Mouse (Mus musculus) heart, embryonic 10.5 days (tissue): ENCODE results near the gene Ccser1. TPM values are rescaled to one million over a fixed set of nuclear protein-coding genes. Genes with fewer than 3 reads are reported as not detected.

Source experiments
- DNase-seq: peaks from one replicate; pipeline ENCODE4 v3.0.0-alpha.2; 2017; ENCODE audit warnings: low spot score
- H3K27ac ChIP-seq: fragments of 300-500 bp; sonication (generic); 2 replicates; pipeline ENCODE4 v1.5.1; 2016; ENCODE audit warnings: mild to moderate bottlenecking
- H3K27me3 ChIP-seq: fragments of 300-500 bp; sonication (generic); 2 replicates; pipeline ENCODE4 v1.6.1; 2016; ENCODE audit warnings: mild to moderate bottlenecking; ENCODE audit not compliant: poor library complexity, insufficient read depth, severe bottlenecking
- H3K36me3 ChIP-seq: fragments of 300-500 bp; sonication (generic); 2 replicates; pipeline ENCODE4 v1.6.1; 2016; ENCODE audit warnings: mild to moderate bottlenecking, moderate library complexity
- H3K4me1 ChIP-seq: fragments of 300-500 bp; sonication (generic); 2 replicates; pipeline ENCODE4 v1.6.1; 2016; ENCODE audit warnings: mild to moderate bottlenecking
- H3K4me3 ChIP-seq: fragments of 300-500 bp; sonication (generic); 2 replicates; pipeline ENCODE4 v1.5.1; 2016; ENCODE audit warnings: mild to moderate bottlenecking, moderate library complexity
- H3K9me3 ChIP-seq: fragments of 300-500 bp; sonication (generic); 2 replicates; pipeline ENCODE4 v1.6.1; 2016; ENCODE audit warnings: mild to moderate bottlenecking, moderate library complexity
- WGBS: fragments of 180-500 bp; shearing (Covaris S2); methylation state at CpG from one replicate; pipeline ENCODE4 v1.1.7; 2016; 5-methylcytosine and 5-hydroxymethylcytosine counted together
- polyA plus RNA-seq: library from polyadenylated mRNA; unstranded; fragments of >200 nt; fragmentation: Nextera tagmentation; extraction: Ambion mirVana; gene quantifications from 2 replicates; pipeline ENCODE4 v1.2.1, GENCODE M21; 2016

Gene Ccser1
- polyA plus RNA-seq, 1 experiment from 2014 or later = 2.3 TPM

GRCm38 (mm10) chr6:61191597-61192386 lies 11.7 kb downstream of the Ccser1 start:
- Histone ChIP-seq H3K4me3 (no peak overlapping the region), H3K4me1 (no peaks in the 10 kb centered on the region), H3K9me3 (no peaks in the 10 kb centered on the region), H3K27me3 (no peaks in the 10 kb centered on the region), H3K36me3 (no peaks in the 10 kb centered on the region), H3K27ac (no peak overlapping the region)
- WGBS = 64% methylated on average over 13 of the region's 13 CpGs
- no peak for DNase-seq

GRCm38 (mm10) chr6:61203344-61203743 lies 23.2 kb downstream of the Ccser1 start:
- H3K9me3 ChIP-seq = no peaks in the 10 kb centered on the region
- 63% methylated on average over 1 of the region's 1 CpGs for WGBS
- H3K4me3 ChIP-seq = no peak overlapping the region
- no peak overlapping the region for H3K27ac ChIP-seq
- DNase-seq = no peak
- no peaks in the 10 kb centered on the region for H3K4me1 ChIP-seq
- no peaks in the 10 kb centered on the region for H3K36me3 ChIP-seq
- no peaks in the 10 kb centered on the region for H3K27me3 ChIP-seq

- H3K27ac ChIP-seq = no peak overlapping the region
- 48% methylated on average over 1 of the region's 1 CpGs for WGBS
- H3K27me3 ChIP-seq = no peaks in the 10 kb centered on the region
- DNase-seq = no peak
- no peaks in the 10 kb centered on the region for H3K36me3 ChIP-seq
- H3K4me3 ChIP-seq = no peak overlapping the region
- H3K9me3 ChIP-seq = no peaks in the 10 kb centered on the region
- H3K4me1 ChIP-seq = no peaks in the 10 kb centered on the region
Measured at GRCm38 (mm10) chr6:61206042-61206441, 25.9 kb downstream of the Ccser1 start.

- no peak overlapping the region for H3K27ac ChIP-seq
- WGBS = 73% methylated on average over 2 of the region's 2 CpGs
Measured at GRCm38 (mm10) chr6:61206619-61207018, 26.5 kb downstream of the Ccser1 start.

GRCm38 (mm10) chr6:61210061-61210737 lies 30.1 kb downstream of the Ccser1 start:
- no peak for DNase-seq
- no peak overlapping the region for H3K4me3 ChIP-seq
- H3K27me3 ChIP-seq = no peaks in the 10 kb centered on the region
- H3K4me1 ChIP-seq = no peaks in the 10 kb centered on the region
- H3K27ac ChIP-seq = no peak overlapping the region
- H3K36me3 ChIP-seq = no peaks in the 10 kb centered on the region
- WGBS = 78% methylated on average over 4 of the region's 4 CpGs
- H3K9me3 ChIP-seq = no peaks in the 10 kb centered on the region

More at GRCm38 (mm10) chr6:61206619-61207018, 26.5 kb downstream of the Ccser1 start:
- no peaks in the 10 kb centered on the region for H3K4me1 ChIP-seq
- H3K4me3 ChIP-seq = no peak overlapping the region
- H3K27me3 ChIP-seq = no peaks in the 10 kb centered on the region
- no peak for DNase-seq
- no peaks in the 10 kb centered on the region for H3K9me3 ChIP-seq
- H3K36me3 ChIP-seq = no peaks in the 10 kb centered on the region

- 65% methylated on average over 8 of the region's 8 CpGs for WGBS
- no peak for DNase-seq
- H3K4me3 ChIP-seq = no peak overlapping the region
- no peaks in the 10 kb centered on the region for H3K9me3 ChIP-seq
- no peak overlapping the region for H3K27ac ChIP-seq
- H3K27me3 ChIP-seq = no peaks in the 10 kb centered on the region
- no peaks in the 10 kb centered on the region for H3K4me1 ChIP-seq
- no peaks in the 10 kb centered on the region for H3K36me3 ChIP-seq
Measured at GRCm38 (mm10) chr6:61215705-61216104, 35.6 kb downstream of the Ccser1 start.

GRCm38 (mm10) chr6:61216514-61216913 lies 36.4 kb downstream of the Ccser1 start:
- DNase-seq = no peak
- Histone ChIP-seq H3K27me3 (no peaks in the 10 kb centered on the region), H3K4me3 (no peak overlapping the region), H3K27ac (no peak overlapping the region), H3K9me3 (no peaks in the 10 kb centered on the region), H3K4me1 (no peaks in the 10 kb centered on the region), H3K36me3 (no peaks in the 10 kb centered on the region)
- 75% methylated on average over 1 of the region's 1 CpGs for WGBS

- no peak overlapping the region for H3K27ac ChIP-seq
- H3K4me1 ChIP-seq = no peaks in the 10 kb centered on the region
- H3K4me3 ChIP-seq = no peak overlapping the region
- no peaks in the 10 kb centered on the region for H3K9me3 ChIP-seq
- no peak for DNase-seq
- WGBS = 65% methylated on average over 2 of the region's 2 CpGs
- H3K36me3 ChIP-seq = no peaks in the 10 kb centered on the region
- H3K27me3 ChIP-seq = no peaks in the 10 kb centered on the region
Measured at GRCm38 (mm10) chr6:61217717-61218116, 37.6 kb downstream of the Ccser1 start.

GRCm38 (mm10) chr6:61223563-61223962 lies 43.4 kb downstream of the Ccser1 start:
- 81% methylated on average over 2 of the region's 2 CpGs for WGBS
- Histone ChIP-seq H3K27ac (no peak overlapping the region), H3K4me1 (no peaks in the 10 kb centered on the region), H3K27me3 (no peaks in the 10 kb centered on the region), H3K4me3 (no peak overlapping the region), H3K36me3 (no peaks in the 10 kb centered on the region), H3K9me3 (no peaks in the 10 kb centered on the region)
- DNase-seq = no peak

GRCm38 (mm10) chr6:61225302-61225701 lies 45.2 kb downstream of the Ccser1 start:
- Histone ChIP-seq H3K27me3 (no peaks in the 10 kb centered on the region), H3K4me3 (no peak overlapping the region), H3K9me3 (no peaks in the 10 kb centered on the region), H3K4me1 (no peaks in the 10 kb centered on the region), H3K27ac (no peak overlapping the region), H3K36me3 (no peaks in the 10 kb centered on the region)
- no peak for DNase-seq

- H3K4me1 ChIP-seq = no peaks in the 10 kb centered on the region
- H3K27ac ChIP-seq = no peak overlapping the region
- DNase-seq = no peak
- 68% methylated on average over 5 of the region's 5 CpGs for WGBS
- H3K4me3 ChIP-seq = no peak overlapping the region
- no peaks in the 10 kb centered on the region for H3K9me3 ChIP-seq
- no peaks in the 10 kb centered on the region for H3K27me3 ChIP-seq
- H3K36me3 ChIP-seq = no peaks in the 10 kb centered on the region
Measured at GRCm38 (mm10) chr6:61230058-61230718, 50.1 kb downstream of the Ccser1 start.

- Histone ChIP-seq H3K27me3 (no peaks in the 10 kb centered on the region), H3K4me3 (no peak overlapping the region), H3K27ac (no peak overlapping the region), H3K9me3 (no peaks in the 10 kb centered on the region), H3K4me1 (no peaks in the 10 kb centered on the region), H3K36me3 (no peaks in the 10 kb centered on the region)
- no peak for DNase-seq
- WGBS = 64% methylated on average over 5 of the region's 5 CpGs
Measured at GRCm38 (mm10) chr6:61233060-61233459, 52.9 kb downstream of the Ccser1 start.

- no peak overlapping the region for H3K27ac ChIP-seq
- 57% methylated on average over 5 of the region's 5 CpGs for WGBS
- H3K4me1 ChIP-seq = no peaks in the 10 kb centered on the region
- no peaks in the 10 kb centered on the region for H3K27me3 ChIP-seq
- no peaks in the 10 kb centered on the region for H3K36me3 ChIP-seq
- H3K9me3 ChIP-seq = no peaks in the 10 kb centered on the region
- DNase-seq = no peak
- H3K4me3 ChIP-seq = no peak overlapping the region
Measured at GRCm38 (mm10) chr6:61233548-61234187, 53.5 kb downstream of the Ccser1 start.
